Mouse (Mus musculus): ENCODE results near the gene Olfr309. TPM values are rescaled to one million over a fixed set of nuclear protein-coding genes. Genes with fewer than 3 reads are reported as not detected.
"Not testable (repeated sequence)": the region's sequence is repeated elsewhere in the genome, so short reads cannot be mapped to it uniquely, and the experiment has no call there.

Olfr309 gene
- polyA plus RNA-seq (2011; ENCODE audit: insufficient read length, low read depth, missing spikeins): not detected in 2 replicates

GRCm38 (mm10) chr7:86313608-86314007 lies at the start of gene Olfr309:
Gene Olfr309, minus strand, starts transcription at chr7:86313708.
- TF ChIP-seq POLR2A (IDR thresholded peaks at IDR 0.05; ENCODE audit: low read depth, low read length): no peak
- TF ChIP-seq CTCF (IDR thresholded peaks at IDR 0.05; ENCODE audit: borderline replicate concordance, insufficient read depth, low read length): no peak
- no peak within 1 kb of the TSS for H3K27ac ChIP-seq (ENCODE audit: insufficient read depth, low read length)
- no peaks in the 10 kb centered on the region for H3K4me1 ChIP-seq (ENCODE audit: control insufficient read depth, insufficient read depth, low read length)
- H3K4me3 ChIP-seq (ENCODE audit: insufficient read depth, low read length): no peak within 1 kb of the TSS

- H3K4me1 ChIP-seq (ENCODE audit: control insufficient read depth, insufficient read depth, low read length); H3K4me3 ChIP-seq (ENCODE audit: insufficient read depth, low read length); H3K27ac ChIP-seq (ENCODE audit: insufficient read depth, low read length): not testable (repeated sequence)
Observed at GRCm38 (mm10) chr7:86346296-86346695, 32.8 kb upstream of the Olfr309 start.

GRCm38 (mm10) chr7:86344253-86344652 lies 30.7 kb upstream of the Olfr309 start:
- H3K4me3 ChIP-seq (ENCODE audit: insufficient read depth, low read length): no peak overlapping the region
- TF ChIP-seq CTCF (IDR thresholded peaks at IDR 0.05; ENCODE audit: borderline replicate concordance, insufficient read depth, low read length) (no peak), POLR2A (IDR thresholded peaks at IDR 0.05; ENCODE audit: low read depth, low read length) (no peak)
- H3K4me1 ChIP-seq (ENCODE audit: control insufficient read depth, insufficient read depth, low read length): no peaks in the 10 kb centered on the region
- no peak overlapping the region for H3K27ac ChIP-seq (ENCODE audit: insufficient read depth, low read length)

GRCm38 (mm10) chr7:86342881-86343565 lies 29.5 kb upstream of the Olfr309 start:
- Histone ChIP-seq H3K27ac (ENCODE audit: insufficient read depth, low read length) (no peak overlapping the region), H3K4me1 (ENCODE audit: control insufficient read depth, insufficient read depth, low read length) (no peaks in the 10 kb centered on the region), H3K4me3 (ENCODE audit: insufficient read depth, low read length) (no peak overlapping the region)
- TF ChIP-seq POLR2A (IDR thresholded peaks at IDR 0.05; ENCODE audit: low read depth, low read length) (no peak), CTCF (IDR thresholded peaks at IDR 0.05; ENCODE audit: borderline replicate concordance, insufficient read depth, low read length) (no peak)

GRCm38 (mm10) chr7:86337486-86337885 lies 24.0 kb upstream of the Olfr309 start, which contains the start of gene Olfr307:
Gene Olfr307, minus strand, starts transcription at chr7:86337586.
- Histone ChIP-seq H3K4me1 (ENCODE audit: control insufficient read depth, insufficient read depth, low read length) (no peaks in the 10 kb centered on the region), H3K27ac (ENCODE audit: insufficient read depth, low read length) (no peak within 1 kb of the TSS)
- TF ChIP-seq CTCF (IDR thresholded peaks at IDR 0.05; ENCODE audit: borderline replicate concordance, insufficient read depth, low read length) (no peak), POLR2A (IDR thresholded peaks at IDR 0.05; ENCODE audit: low read depth, low read length) (no peak)

GRCm38 (mm10) chr7:86325530-86325929 lies 12.0 kb upstream of the Olfr309 start, which contains the start of gene Olfr308:
Gene Olfr308, minus strand, starts transcription at chr7:86325630.
- TF ChIP-seq CTCF (IDR thresholded peaks at IDR 0.05; ENCODE audit: borderline replicate concordance, insufficient read depth, low read length) (no peak), POLR2A (IDR thresholded peaks at IDR 0.05; ENCODE audit: low read depth, low read length) (no peak)
- Histone ChIP-seq H3K4me1 (ENCODE audit: control insufficient read depth, insufficient read depth, low read length) (no peaks in the 10 kb centered on the region), H3K4me3 (ENCODE audit: insufficient read depth, low read length) (no peak within 1 kb of the TSS), H3K27ac (ENCODE audit: insufficient read depth, low read length) (no peak within 1 kb of the TSS)

More at GRCm38 (mm10) chr7:86337486-86337885, 24.0 kb upstream of the Olfr309 start, which contains the start of gene Olfr307:
- no peak within 1 kb of the TSS for H3K4me3 ChIP-seq (ENCODE audit: insufficient read depth, low read length)

- Histone ChIP-seq H3K27ac (ENCODE audit: insufficient read depth, low read length) (no peak overlapping the region), H3K4me3 (ENCODE audit: insufficient read depth, low read length) (no peak overlapping the region), H3K4me1 (ENCODE audit: control insufficient read depth, insufficient read depth, low read length) (no peaks in the 10 kb centered on the region)
- no peak for TF ChIP-seq POLR2A (IDR thresholded peaks at IDR 0.05; ENCODE audit: low read depth, low read length)
- TF ChIP-seq CTCF (IDR thresholded peaks at IDR 0.05; ENCODE audit: borderline replicate concordance, insufficient read depth, low read length): no peak
Observed at GRCm38 (mm10) chr7:86321323-86321722, 7.8 kb upstream of the Olfr309 start.

- H3K27ac ChIP-seq (ENCODE audit: insufficient read depth, low read length): no peak within 1 kb of the TSS
- H3K4me1 ChIP-seq (ENCODE audit: control insufficient read depth, insufficient read depth, low read length): no peaks in the 10 kb centered on the region
- TF ChIP-seq POLR2A (IDR thresholded peaks at IDR 0.05; ENCODE audit: low read depth, low read length) (no peak), CTCF (IDR thresholded peaks at IDR 0.05; ENCODE audit: borderline replicate concordance, insufficient read depth, low read length) (no peak)
- H3K4me3 ChIP-seq (ENCODE audit: insufficient read depth, low read length): no peak within 1 kb of the TSS
Observed at GRCm38 (mm10) chr7:86277072-86277471, 36.4 kb downstream of the Olfr309 start, which contains the start of gene Olfr310. Gene Olfr310, minus strand, starts transcription at chr7:86277172.

Other genes starting within 250 kb of the Olfr309 start
- gene Vmn2r75, start 141.9 kb downstream of the Olfr309 start, polyA plus RNA-seq (2011; ENCODE audit: insufficient read length, low read depth, missing spikeins): not detected in 2 replicates
- not detected in 2 replicates for gene Vmn2r76, start 67.4 kb downstream of the Olfr309 start, polyA plus RNA-seq (2011; ENCODE audit: insufficient read length, low read depth, missing spikeins)
- gene Olfr310, start 36.5 kb downstream of the Olfr309 start, polyA plus RNA-seq (2011; ENCODE audit: insufficient read length, low read depth, missing spikeins): not detected in 2 replicates
- not detected in 2 replicates for gene Olfr308, start 11.9 kb upstream of the Olfr309 start, polyA plus RNA-seq (2011; ENCODE audit: insufficient read length, low read depth, missing spikeins)
- not detected in 2 replicates for gene Olfr307, start 23.9 kb upstream of the Olfr309 start, polyA plus RNA-seq (2011; ENCODE audit: insufficient read length, low read depth, missing spikeins)
- gene Olfr305, start 53.2 kb upstream of the Olfr309 start, polyA plus RNA-seq (2011; ENCODE audit: insufficient read length, low read depth, missing spikeins): not detected in 2 replicates
- not detected in 2 replicates for gene Olfr304, start 73.0 kb upstream of the Olfr309 start, polyA plus RNA-seq (2011; ENCODE audit: insufficient read length, low read depth, missing spikeins)
- gene Olfr303, start 84.1 kb upstream of the Olfr309 start, polyA plus RNA-seq (2011; ENCODE audit: insufficient read length, low read depth, missing spikeins): not detected in 2 replicates
- not detected in 2 replicates for gene Olfr301, start 90.1 kb upstream of the Olfr309 start, polyA plus RNA-seq (2011; ENCODE audit: insufficient read length, low read depth, missing spikeins)
- not detected in 2 replicates for gene Olfr299, start 146.2 kb upstream of the Olfr309 start, polyA plus RNA-seq (2011; ENCODE audit: insufficient read length, low read depth, missing spikeins)
- not detected in 2 replicates for gene Olfr298, start 178.8 kb upstream of the Olfr309 start, polyA plus RNA-seq (2011; ENCODE audit: insufficient read length, low read depth, missing spikeins)
- not detected in 2 replicates for gene Olfr297, start 206.3 kb upstream of the Olfr309 start, polyA plus RNA-seq (2011; ENCODE audit: insufficient read length, low read depth, missing spikeins)

All from embryonic fibroblast, embryonic 13.5 days (primary cell).